Mouse (Mus musculus) left cerebral cortex, postnatal 4 days (tissue): ENCODE measurements around the gene Tmem62. TPM values are rescaled to one million over a fixed set of nuclear protein-coding genes. Genes with fewer than 3 reads are reported as not detected.
"Not testable (repeated sequence)": the region's sequence is repeated elsewhere in the genome, so short reads cannot be mapped to it uniquely, and the experiment has no call there.

Experiments
- DNase-seq: peaks from one replicate; pipeline ENCODE4 v3.0.0-alpha.2; 2022
- intact Hi-C: fragments of 180-260 bp; cut with DNase I; formaldehyde crosslinking; loops from one replicate; pipeline ENCODE4 v1.15.1; 2025
- total RNA-seq, 2 experiments: library from RNA; stranded (reverse); gene quantifications; 2 replicates each; pipeline ENCODE4 v1.2.3; 2021

Gene Tmem62
- total RNA-seq = 10 to 100 TPM; 17.9 to 19.0 TPM

DNA sequence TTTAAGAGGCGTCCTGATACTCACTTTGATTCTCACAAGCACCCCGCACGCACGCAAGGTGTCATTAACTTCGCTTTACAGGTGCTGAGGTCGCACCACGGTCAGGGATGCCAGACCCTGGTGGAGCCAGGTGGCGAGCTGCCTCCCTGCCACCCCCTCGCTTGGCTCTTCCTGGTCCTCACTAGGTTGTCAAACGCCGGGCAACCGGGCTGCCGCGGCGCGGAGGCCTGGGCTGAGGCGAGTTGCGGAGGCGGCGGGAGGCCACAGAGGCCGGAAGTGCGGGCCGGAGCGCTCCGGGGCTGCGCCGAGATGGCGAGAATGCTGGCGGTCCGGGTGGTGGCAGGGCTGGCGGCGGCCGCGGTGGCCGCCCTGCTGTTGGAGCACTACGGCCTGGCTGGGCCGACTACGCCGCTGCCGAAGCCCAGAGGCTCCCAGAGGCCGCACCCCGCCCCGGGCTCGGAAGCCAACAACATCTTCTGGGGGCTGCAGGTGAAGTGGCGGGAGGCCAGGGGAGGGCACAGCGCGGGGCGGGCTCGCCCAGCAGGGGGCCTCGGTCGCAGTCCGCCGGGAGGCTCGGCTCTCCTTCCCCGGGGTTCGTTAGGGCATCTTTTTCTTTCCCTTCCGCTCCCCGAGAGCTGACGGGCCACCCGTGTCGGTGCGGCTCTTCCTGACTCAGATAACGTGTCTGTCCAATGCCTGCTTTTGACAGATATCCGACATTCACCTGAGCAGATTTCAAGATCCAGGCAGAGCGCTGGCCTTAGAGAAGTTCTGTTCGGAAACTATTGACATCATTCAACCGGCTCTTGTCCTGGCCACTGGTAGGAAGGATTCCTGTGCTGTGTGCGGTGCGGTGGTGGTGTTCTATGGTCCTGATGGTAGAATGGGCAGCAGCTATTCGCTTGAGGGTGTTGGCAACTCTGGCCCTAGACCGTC lies at the start of gene Tmem62:
TSS of gene Tmem62 (plus strand) at position 28 of the 936 bp plus-strand sequence.
- peak; percentile 43 for DNase-seq
- intact Hi-C loops = no loop called here

- intact Hi-C loops = no loop called here
- no peak for DNase-seq
These were observed 43.8 kb upstream of the Tmem62 start for GRCm38 (mm10) chr2:120933038-120933437.

DNA sequence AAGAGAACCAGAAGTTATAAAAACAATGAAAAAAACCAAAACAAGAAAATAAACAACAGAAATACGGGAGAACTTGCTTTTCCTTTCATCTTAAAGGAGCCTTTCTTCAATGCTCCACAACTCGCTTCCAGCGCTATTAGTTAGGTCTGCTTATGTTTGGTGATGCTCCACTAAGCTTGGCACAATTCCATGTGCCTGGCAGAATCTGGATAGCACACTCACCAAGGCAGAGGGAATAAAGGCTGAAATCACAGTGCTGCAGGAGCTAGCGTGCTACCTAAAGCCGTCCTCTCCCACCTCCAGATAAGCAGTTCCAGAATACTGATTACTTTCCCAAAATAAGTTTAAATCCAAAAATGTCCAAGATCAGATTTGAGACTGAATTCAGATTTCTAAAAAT lies 25.6 kb upstream of the Tmem62 start:
- DNase-seq = peak; percentile 17
- intact Hi-C loops = no loop called here

GRCm38 (mm10) chr2:120952176-120952938 lies 24.5 kb upstream of the Tmem62 start:
- intact Hi-C loops = no loop called here
- no peak for DNase-seq

DNA sequence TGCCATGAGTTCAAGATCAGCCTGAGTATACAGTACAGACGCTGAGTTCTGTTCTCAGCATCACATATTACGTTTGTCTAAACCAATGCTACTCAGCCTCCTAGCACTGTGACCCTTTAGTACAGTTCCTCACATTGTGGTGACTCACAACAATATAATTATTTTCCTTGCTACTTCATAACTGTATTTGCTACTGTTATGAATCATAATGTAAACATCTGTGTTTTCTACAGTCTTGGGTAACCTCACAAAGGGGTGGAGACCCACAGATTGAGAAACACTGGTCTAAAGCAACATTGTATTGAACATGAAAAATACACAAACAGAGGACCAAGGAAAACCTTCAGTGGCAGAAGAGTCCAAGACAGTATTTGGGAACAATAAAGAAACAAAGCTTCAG lies 17.5 kb upstream of the Tmem62 start:
- intact Hi-C loops = no loop called here
- no peak for DNase-seq

- intact Hi-C loops = no loop called here
- no peak for DNase-seq
These were observed 17.0 kb upstream of the Tmem62 start for GRCm38 (mm10) chr2:120959827-120960226.

GRCm38 (mm10) chr2:120960261-120960660 lies 16.6 kb upstream of the Tmem62 start:
- intact Hi-C loops = no loop called here

GRCm38 (mm10) chr2:120963110-120963509 lies 13.7 kb upstream of the Tmem62 start:
- DNase-seq = no peak
- intact Hi-C loops = no loop called here

More at GRCm38 (mm10) chr2:120960261-120960660, 16.6 kb upstream of the Tmem62 start:
- DNase-seq = no peak

DNA sequence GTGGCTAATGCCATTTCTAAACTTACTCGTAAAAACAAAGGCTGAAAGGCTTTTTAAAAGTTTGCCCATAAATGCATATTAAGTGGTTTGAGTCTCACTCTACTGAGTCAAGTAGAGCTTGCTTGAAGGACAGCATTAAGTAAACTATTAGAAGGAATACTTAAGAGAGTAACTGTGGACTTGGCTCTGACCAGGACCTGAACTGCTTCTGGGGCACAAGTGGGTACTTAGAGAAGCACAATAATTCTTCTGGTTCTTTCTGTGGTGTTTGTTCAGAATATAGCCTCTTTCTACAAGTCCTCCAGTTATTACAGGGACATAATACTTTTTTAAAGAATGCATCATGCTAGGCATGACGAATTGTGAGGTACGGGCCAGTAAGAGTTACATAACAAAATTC lies 11.3 kb upstream of the Tmem62 start:
- intact Hi-C loops = no loop called here

GRCm38 (mm10) chr2:120970045-120970539 lies 6.7 kb upstream of the Tmem62 start:
- intact Hi-C loops = no loop called here
- peak; percentile 10 for DNase-seq

More for the DNA sequence above, 11.3 kb upstream of the Tmem62 start:
- no peak for DNase-seq

- DNase-seq = peak; percentile 91
- intact Hi-C loops = no loop called here
These were observed 6.2 kb upstream of the Tmem62 start, which contains the start of gene Ubr1 for GRCm38 (mm10) chr2:120970559-120971080. Ubr1 (minus strand) TSS chr2:120970715.

DNA sequence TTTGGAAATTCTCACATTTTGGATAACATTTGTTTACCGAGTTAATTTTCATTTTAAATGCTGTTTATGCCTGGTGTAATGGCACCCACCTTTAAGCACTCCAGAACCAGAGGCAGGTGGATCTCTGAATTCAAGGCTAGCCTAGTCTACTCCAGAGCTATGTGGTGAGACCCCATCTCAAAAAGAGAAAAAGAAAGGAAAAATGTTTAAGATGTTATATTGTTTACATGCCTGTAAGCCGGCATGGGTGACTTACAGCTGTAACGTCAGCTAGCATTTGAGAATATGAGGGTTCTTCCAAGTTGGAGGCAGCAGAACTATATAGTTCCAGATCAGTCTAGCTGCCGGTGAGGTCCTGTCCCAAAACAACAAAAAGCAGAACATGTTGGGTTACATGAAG lies 5.1 kb upstream of the Tmem62 start:
- DNase-seq = no peak
- intact Hi-C loops = no loop called here

GRCm38 (mm10) chr2:120972257-120972656 lies 4.6 kb upstream of the Tmem62 start:
- DNase-seq, intact Hi-C loops: not testable (repeated sequence)

DNA sequence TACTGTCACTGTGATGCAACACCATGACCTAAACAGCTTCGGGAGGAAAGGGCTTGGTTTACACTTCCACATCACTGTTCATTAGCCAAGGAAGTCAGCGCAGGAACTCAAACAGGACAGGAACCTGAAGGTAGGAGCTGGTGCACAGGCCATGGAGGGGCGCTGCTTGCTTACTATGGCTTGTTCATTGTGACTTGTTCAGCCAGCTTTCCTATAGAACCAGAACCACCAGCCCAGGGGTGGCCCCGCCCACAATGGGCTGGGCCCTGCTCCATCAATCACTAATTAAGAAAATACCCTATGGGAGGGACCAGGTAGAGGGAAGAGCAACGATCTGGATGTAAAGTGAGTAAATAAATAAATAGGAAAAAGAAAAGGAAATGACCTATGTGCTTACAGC lies 3.9 kb upstream of the Tmem62 start:
- no peak for DNase-seq
- intact Hi-C loops = no loop called here

DNA sequence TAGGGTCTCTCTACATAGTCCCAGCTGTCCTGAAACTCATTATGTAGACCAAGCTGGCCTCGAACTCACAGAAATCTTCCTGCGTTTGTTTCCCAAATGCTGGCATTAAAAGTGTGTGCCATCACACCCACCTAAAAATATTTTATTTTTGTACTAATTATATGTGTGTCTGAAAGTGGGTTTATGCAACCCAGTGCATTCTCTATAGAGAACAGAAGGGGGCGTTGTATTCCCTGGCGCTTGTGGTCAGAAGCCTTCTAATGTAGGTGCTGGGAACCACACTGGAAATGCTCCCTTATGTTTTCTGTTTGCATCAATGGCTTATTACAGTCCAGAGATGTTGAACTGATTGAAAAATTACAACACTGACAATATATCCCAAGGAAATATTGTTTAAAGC lies 509 bp upstream of the Tmem62 start:
- no peak for DNase-seq
- intact Hi-C loops = no loop called here

GRCm38 (mm10) chr2:120977926-120978692 lies 1.3 kb downstream of the Tmem62 start:
- intact Hi-C loops = no loop called here
- DNase-seq = no peak

- no peak for DNase-seq
These were observed 1.8 kb downstream of the Tmem62 start for GRCm38 (mm10) chr2:120978693-120979037.

DNA sequence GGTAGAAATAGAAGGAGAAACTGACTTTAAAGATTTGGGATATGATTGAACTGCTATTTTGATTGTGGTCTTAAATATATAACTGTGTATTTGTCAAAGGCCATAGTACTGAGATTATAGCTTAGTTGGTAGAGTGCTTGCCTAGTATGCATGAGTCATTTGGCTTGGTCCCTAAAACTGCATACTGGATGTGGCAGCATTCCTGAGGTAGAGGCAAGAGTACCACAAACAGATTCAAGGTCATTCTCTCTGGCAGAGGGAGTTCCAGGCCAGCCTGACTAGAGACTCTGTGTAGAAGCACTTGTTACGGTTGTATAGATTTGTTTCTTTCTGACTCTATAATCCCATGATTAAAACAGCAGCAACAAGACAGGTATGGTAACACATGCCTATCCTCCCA lies 3.0 kb downstream of the Tmem62 start:
- DNase-seq = no peak
- intact Hi-C loops = no loop called here

More at GRCm38 (mm10) chr2:120978693-120979037, 1.8 kb downstream of the Tmem62 start:
- intact Hi-C loops = no loop called here

GRCm38 (mm10) chr2:120980861-120981260 lies 4.0 kb downstream of the Tmem62 start:
- intact Hi-C loops = no loop called here
- no peak for DNase-seq

GRCm38 (mm10) chr2:120983611-120984010 lies 6.8 kb downstream of the Tmem62 start:
- intact Hi-C loops = no loop called here

More at GRCm38 (mm10) chr2:120983611-120984010, 6.8 kb downstream of the Tmem62 start:
- no peak for DNase-seq
